Mouse (Mus musculus) CD4-positive helper T cell, adult 2 months (primary cell): ENCODE results near the gene Vmn2r109.
"Not testable (repeated sequence)": the region's sequence is repeated elsewhere in the genome, so short reads cannot be mapped to it uniquely, and the experiment has no call there.

Source experiments
- DNase-seq: peaks from one replicate; pipeline ENCODE4 v3.0.0-alpha.2; 2012; ENCODE audit warnings: low read depth, missing footprints, low spot score

Gene Vmn2r109

GRCm38 (mm10) chr17:20564656-20565055, at the start of gene Vmn2r109:
Gene Vmn2r109, minus strand, starts transcription at chr17:20564756.
- no peak for DNase-seq

GRCm38 (mm10) chr17:20596323-20596722, 31.8 kb upstream of the Vmn2r109 start, which contains the start of gene Vmn2r110:
Gene Vmn2r110, minus strand, starts transcription at chr17:20596423.
- DNase-seq: no peak

GRCm38 (mm10) chr17:20508247-20508646, 56.3 kb downstream of the Vmn2r109 start:
- not testable (repeated sequence) for DNase-seq

GRCm38 (mm10) chr17:20497858-20498257, 66.7 kb downstream of the Vmn2r109 start, which contains the start of gene Vmn1r225:
Gene Vmn1r225, plus strand, starts transcription at chr17:20498158.
- DNase-seq: no peak
